Mouse (Mus musculus) c-Kit-positive CD71-negative TER-119-negative erythroid progenitor cells, embryonic 14.5 days (primary cell): ENCODE measurements around the gene Pcnx.

Experiments
- DNase-seq: peaks from one replicate; pipeline ENCODE4 v3.0.0-alpha.2; 2013; ENCODE audit warnings: low read depth

Gene Pcnx

DNA sequence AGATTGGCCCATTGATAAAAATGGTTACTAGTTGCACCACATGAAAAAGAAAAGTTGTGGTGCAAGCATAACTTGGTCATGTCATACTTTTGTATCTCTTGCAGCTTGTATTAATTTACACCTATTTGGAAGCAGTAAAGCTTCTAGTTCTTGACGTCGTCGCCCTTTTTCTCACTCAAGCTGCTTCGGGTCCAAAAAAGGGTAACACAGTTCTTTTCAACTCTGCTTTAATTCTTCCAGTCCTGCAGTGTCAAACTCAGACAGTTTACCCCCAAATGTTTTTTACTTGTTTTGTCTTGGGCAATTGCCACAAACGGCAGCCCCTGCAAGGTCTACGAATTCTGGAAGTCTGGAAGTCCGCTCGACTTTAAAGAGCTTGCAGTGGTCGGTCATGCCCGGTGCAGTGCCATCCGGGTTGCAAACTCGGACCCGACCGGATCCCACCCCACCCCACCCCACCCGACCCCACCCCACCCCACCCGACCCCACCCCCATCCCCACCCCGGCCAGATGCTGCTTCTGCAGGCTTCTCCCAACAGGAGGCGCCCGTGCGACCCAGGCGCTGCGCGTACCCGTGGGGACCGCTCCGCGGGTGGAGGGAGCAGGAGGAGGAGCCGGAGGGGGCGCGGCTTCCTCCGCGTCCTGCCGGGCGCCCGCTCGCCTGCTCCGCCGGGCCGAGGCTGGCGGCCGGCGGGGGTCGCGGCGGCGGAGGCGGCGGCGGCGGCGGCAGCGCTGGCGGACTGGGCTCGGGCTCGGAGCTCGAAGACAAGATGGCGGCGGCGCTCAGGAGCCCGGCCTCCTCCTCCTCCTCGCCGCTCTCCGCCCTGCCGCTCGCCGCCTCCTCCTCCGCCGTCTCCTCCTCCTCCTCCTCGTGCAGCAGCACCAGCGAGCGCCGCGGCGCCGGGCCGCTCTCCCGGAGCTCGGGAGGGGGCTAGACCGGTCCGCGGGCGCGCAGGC is at the start of gene Pcnx:
TSS of gene Pcnx (plus strand) at position 673 of the 957 bp plus-strand sequence.
- DNase-seq, result no peak

GRCm38 (mm10) chr12:81810417-81810816 is 49.4 kb upstream of the Pcnx start:
- no peak for DNase-seq

- DNase-seq, result no peak
These were observed 45.1 kb upstream of the Pcnx start for GRCm38 (mm10) chr12:81814742-81815141.

DNA sequence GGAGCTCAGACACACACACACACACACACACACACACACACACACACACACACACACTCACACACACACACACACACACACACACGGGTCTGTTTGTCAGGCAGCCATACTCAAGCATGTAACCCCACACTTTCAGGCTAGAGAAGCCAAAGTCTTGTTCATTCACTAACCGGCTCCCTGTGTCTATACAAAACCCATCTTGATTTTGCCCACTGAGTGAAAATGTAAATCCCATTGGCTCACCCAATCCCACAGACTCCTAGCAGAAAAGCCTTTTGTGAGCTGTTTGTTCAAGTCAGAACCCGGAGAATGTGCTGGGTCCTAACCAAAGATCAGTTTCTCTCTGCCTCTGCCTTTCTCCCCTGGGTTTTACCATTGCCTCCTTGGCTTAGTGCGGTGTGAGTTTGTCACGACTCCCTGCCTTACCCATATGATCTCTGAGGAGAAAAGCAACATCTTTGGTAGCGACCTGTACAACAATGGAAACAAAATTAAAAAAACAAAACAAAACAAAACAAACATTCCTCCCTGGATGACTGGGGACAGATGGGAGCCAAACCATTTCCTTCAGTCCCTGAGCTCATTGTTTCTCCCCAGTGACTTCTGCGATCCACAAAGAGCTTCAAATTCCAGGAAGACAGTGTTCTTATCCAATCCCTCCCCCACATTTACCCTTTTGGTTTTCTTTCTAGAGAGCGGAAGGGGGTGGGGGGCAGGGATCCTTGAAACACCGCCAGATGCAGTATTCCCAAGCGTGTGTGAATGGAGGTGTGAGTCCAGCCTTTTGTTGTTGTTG is 43.3 kb upstream of the Pcnx start:
- no peak for DNase-seq

DNA sequence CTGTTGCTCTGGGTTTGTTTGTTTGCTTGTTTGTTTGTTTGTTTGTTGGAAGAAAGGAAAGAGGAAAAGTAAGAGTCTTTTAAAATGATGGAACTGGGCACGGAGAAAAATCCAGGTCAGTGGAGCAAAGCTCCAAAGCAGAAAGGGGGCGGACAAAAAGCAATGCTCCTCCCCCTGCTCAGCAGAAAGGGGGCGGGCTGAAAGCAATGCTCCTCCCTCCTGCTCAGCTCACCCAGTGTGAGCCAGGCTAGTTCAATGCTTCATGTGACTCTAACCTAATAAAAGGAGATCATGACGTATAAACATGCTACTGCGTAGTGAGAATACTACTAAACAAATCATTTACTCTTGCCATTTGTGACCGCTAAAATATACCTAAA is 42.7 kb upstream of the Pcnx start:
- DNase-seq, result no peak

DNA sequence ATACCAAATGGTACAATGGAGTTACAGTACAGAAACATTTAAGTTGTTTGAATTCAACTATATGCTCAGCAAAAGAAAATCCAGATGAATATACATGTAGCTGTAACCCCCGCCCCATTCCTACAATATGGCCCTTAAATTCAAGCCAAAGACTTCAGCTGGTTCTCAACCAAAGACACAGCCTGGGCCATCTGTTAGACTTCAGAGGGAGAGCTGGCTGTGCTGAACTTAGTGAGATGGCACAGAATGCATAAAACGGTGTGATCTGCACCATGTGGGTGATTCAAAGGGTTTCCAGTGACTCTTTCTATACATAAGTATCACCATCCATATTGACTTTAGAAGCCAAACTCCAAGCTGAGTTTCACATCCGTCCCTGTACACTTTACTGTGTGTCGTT is 39.1 kb upstream of the Pcnx start:
- no peak for DNase-seq

DNA sequence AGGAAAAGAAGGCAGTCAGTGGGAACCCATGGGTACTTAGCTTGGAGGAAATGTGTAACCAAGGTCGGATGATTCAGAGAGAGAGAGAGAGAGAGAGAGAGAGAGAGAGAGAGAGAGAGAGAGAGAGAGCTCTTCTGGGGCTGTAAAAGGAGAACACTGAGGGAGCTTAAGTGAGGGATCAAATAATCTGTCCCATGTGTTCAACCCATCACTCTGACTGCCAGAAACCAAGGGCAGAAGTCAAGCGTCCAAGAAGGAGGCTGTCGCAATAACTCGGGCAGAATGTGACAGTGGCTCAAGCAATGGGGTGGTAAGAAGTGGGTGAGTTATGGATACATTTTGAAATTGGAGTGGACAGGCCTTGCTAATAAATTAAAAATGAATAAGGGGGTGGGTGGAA is 37.6 kb upstream of the Pcnx start:
- DNase-seq, result no peak

GRCm38 (mm10) chr12:81822778-81823480 is 36.9 kb upstream of the Pcnx start:
- no peak for DNase-seq

- DNase-seq, result no peak
These were observed 31.5 kb upstream of the Pcnx start for GRCm38 (mm10) chr12:81828355-81828754.

GRCm38 (mm10) chr12:81832039-81832738 is 27.6 kb upstream of the Pcnx start:
- DNase-seq, result no peak

DNA sequence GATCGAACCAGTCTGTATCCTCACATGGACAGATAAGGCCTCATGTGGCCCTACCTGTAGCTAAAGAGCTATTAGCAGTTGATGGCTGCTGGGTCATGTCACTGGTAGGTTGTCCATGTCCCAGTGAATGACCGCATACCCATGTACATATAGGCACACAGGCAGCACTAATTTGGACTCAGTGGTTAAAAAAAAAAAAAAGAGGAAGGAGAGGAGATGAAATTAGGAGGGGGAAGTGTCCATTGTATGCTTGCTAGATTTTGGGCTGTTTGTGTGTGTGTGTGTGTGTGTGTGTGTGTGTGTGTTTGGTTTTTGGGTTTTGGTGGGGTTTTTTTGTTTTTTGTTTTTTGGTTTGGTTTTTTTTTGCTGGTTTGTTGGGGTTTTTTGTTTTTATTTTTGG is 26.7 kb upstream of the Pcnx start:
- DNase-seq, result peak; percentile 12

DNA sequence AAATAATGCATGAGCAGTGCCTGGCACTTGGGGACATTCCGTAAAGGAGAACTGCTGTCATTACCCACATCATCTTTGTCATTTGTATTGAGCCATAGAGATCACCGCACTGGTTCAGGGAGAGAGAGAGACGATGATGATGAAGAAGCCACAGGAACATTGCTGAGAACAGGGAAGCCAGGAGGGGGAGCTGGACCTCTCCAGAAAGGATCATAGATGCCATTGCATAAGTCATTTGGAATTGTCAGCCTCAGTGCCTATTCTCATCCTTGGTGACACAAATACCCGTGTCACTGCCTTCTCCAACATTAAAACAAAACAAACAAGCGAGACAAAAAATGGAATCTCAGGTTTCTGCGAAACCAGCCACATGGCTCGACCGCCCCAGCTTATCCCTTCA is 23.7 kb upstream of the Pcnx start:
- no peak for DNase-seq

DNA sequence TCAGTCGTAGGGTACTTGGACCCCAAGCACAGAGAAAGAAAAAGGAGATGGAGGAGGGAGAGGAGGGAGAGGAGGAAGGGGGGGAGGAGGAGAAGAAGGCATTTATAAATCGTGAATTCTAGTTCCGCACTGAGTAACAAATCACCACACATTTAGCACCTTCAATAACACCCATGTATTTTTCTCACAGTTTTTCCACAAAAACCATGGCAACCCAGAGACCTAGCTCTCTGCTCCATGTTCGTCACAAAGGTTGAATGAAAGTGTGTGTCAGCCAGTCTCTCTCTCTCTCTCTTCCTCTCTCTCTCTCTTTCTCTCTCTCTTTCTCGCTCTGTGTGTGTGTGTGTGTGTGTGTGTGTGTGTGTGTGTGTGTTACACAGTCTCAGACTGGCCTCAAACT is 22.4 kb upstream of the Pcnx start:
- no peak for DNase-seq

GRCm38 (mm10) chr12:81839663-81840062 is 20.2 kb upstream of the Pcnx start:
- no peak for DNase-seq

GRCm38 (mm10) chr12:81841046-81841445 is 18.8 kb upstream of the Pcnx start:
- DNase-seq, result no peak

GRCm38 (mm10) chr12:81843501-81843900 is 16.3 kb upstream of the Pcnx start:
- DNase-seq, result no peak

- DNase-seq, result no peak
These were observed 15.3 kb upstream of the Pcnx start for GRCm38 (mm10) chr12:81844572-81844971.

GRCm38 (mm10) chr12:81844981-81845380 is 14.8 kb upstream of the Pcnx start:
- no peak for DNase-seq

DNA sequence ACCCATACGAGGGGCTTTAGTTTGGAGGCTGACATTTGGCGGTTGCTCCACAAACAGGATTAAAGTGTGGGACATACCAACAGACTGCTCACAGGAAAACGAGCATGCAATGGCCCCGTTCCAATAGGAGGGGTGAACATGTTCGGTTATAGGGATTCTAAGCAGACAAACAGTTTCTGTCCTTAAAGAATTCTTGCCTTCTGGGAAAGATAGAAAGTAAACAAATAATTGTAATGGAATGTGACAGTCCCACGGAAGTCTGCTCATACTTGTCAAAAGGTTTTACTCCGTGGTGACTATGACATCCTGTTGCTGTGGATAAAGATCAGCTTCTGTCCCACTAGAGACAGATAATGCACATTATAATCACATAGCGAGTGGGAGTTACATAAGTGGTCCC is 10.2 kb upstream of the Pcnx start:
- DNase-seq, result no peak

DNA sequence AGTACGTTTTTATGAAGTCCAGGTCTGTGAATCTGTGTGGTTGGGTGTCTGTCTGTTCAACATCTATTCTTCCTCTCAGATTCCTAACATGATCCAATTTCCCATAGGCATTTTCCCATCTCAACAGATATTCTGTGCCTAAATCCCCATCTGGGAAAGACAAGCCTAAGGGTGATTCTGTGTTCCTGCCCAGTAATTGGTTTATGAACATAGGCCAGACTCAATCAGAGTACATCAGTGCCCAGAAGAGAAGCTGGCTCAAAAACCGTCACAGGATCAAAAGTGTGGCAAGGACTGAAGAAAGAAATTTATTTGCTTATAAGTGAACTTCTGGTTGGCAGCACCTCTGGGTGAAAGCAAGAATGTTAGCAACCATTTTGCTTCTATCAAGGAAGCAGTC is 7.3 kb upstream of the Pcnx start:
- no peak for DNase-seq

- DNase-seq, result no peak
These were observed 6.8 kb upstream of the Pcnx start for GRCm38 (mm10) chr12:81852977-81853376.

- no peak for DNase-seq
These were observed 6.3 kb upstream of the Pcnx start for GRCm38 (mm10) chr12:81853543-81853942.
